Mouse (Mus musculus): ENCODE data around the gene Cmc1.
"Not testable (repeated sequence)": the region's sequence is repeated elsewhere in the genome, so short reads cannot be mapped to it uniquely, and the experiment has no call there.

Cmc1 gene

DNA sequence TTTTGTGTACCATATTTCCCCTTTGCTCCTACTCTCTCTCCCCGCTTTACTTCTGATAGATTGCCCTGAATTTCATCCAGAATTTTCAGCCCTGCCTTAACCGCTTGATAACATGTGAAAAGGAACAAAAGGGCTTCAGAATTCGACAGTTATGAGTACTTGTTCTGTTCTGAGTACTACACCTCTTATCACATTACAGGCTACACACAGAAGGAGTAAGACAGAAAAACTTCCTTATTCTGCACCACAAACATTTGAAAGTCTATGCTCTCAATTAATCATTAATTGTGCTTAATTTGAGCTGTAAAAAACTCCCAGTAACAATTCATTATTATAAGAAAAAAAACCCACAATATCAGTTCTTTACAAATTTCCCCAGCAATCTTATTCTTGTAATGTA is 9.6 kb downstream of the Cmc1 start:
- not testable (repeated sequence) for DNase-seq (ENCODE audit: low read depth, low spot score)

GRCm38 (mm10) chr9:118110360-118110710 is 39.6 kb downstream of the Cmc1 start:
- DNase-seq (ENCODE audit: low read depth, low spot score), result no peak

GRCm38 (mm10) chr9:118109697-118110359 is 40.1 kb downstream of the Cmc1 start:
- DNase-seq (ENCODE audit: low read depth, low spot score), result no peak

GRCm38 (mm10) chr9:118108527-118109011 is 41.4 kb downstream of the Cmc1 start:
- no peak for DNase-seq (ENCODE audit: low read depth, low spot score)

DNA sequence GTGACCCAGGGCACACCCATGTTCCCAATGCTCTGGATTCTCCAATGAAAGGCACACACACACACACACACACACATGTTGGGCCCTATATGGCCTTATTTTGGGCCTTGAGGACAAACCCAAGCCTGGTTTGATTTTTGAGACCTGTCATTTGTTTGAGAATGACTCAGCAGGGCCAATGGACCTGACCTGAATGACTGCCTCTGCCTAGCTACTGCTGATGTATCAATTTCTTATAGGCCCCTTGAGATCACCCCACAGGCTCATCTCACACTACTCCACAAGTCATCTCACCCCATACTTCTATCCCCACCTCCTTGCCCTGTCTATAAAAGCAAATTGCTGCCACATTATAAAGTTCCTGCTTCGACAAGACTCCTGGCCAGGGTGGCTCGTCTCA is 48.2 kb downstream of the Cmc1 start:
- peak; percentile 24 for DNase-seq (ENCODE audit: low read depth, low spot score)

DNA sequence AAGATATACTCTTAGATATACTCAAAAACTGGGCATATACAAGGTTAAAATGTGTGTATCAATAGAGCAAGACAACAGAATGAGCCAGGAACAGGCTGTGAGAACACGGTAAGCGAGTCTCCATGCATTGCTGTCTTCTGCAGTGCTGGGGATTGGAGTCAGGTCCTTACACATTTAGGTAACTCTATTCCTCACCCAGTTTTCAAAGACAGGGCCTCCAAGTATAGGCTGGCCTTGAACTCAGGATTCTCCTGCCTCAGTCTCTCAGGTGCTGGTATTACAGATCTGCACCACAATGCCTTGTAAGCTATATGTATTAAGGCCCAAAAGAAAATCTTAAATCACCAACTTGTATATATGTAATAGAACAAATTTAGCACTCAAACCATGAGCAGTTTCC is 49.5 kb downstream of the Cmc1 start:
- no peak for DNase-seq (ENCODE audit: low read depth, low spot score)

DNA sequence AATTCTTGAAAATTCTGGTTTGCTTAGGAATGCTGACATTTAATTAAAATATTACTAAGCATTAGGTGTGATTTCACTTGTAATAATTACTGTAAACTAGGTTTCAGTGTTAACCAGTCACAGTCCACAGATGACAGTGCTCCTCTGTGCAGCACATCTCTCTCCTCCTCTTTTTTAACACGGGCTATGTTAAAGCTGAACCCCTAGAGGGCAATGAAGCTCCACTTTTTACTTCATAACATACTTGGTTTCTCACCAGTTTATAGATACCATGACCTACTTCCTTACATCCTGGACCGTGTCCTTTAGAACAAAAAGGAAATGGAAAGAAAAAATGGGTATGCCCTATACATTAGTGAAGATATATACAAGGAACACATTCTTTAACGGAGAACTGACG is 50.6 kb downstream of the Cmc1 start:
- DNase-seq (ENCODE audit: low read depth, low spot score), result peak; percentile 25

- DNase-seq (ENCODE audit: low read depth, low spot score), result no peak
Measured at GRCm38 (mm10) chr9:118083834-118084233, 66.1 kb downstream of the Cmc1 start.

- DNase-seq (ENCODE audit: low read depth, low spot score), result peak; percentile 15
Measured at GRCm38 (mm10) chr9:118082575-118083431, 67.2 kb downstream of the Cmc1 start.

DNA sequence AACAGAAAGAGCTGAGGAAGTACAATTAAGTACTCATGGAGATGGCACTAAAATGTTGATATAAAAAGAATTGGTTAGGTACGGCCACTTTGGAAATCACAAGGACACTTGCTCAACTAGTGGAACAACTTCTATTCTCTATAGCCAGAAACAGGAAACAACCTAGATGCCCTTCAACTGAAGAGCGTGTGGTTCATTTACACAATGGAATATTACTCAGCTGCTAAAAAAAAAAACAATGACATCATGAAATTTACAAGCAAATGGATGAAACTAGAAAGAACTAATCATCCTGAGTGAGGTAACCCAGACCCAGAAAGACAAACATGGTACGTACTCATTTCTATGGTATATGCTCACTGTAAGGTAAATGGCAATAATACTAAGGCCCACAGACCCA is 76.6 kb downstream of the Cmc1 start:
- DNase-seq (ENCODE audit: low read depth, low spot score), result no peak

DNA sequence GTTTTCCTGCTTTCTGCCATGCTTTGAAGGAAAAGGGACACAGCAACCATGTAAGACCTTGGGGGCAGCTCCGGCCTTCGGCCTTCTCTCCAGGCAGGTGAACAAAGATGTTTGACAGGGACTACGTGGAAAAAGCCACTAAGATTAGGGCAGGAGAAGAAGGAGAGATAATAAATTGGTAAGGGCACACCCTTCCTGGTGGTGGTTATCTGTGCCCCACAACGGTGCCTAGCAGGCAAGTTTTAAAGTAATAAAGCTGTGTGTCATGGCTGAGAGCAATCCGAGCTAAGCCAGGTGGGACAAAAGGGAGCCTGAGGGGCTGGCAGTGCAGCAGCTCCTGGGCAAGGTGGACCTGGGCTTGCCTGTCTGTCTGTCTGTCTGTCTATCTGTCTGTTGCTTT is 77.9 kb downstream of the Cmc1 start:
- no peak for DNase-seq (ENCODE audit: low read depth, low spot score)

DNA sequence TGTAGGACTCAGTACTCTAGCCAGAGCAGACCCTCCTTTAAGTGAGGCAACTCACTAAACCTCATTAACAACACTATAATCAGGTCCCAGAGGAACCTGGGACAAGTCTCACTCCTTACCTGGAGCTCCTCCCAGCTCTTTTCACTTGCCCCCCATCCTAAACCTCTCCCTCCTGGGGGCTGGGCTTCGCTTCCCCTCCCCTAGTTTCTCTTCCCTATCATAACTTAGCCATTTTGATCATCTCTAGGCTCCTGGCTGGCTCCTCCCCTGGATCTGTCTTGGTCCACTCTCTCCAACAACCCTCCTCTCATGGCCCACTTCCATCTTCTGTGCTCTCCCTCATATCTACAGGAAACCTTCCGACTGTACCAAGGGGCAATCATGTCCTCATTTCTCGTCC is 78.6 kb downstream of the Cmc1 start:
- DNase-seq (ENCODE audit: low read depth, low spot score), result no peak

DNA sequence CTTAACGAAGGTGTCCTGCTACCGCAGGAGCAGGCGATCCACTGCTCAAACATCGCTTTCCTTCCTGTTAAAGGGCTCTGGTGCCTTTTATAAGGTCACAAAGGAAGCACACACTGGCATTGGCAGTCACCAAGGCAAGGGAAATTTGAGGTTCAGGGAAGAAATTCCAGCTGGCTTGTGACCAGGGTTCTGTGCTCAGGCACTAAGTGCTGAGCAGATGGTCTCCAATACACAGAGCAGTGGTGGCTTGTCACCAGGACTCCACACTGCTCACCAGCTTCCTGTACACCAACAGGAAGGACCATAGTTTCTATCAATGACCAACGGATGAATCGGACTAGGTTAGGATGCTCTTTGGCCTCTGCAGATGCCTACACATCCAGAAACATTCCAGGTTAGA is 79.5 kb downstream of the Cmc1 start:
- DNase-seq (ENCODE audit: low read depth, low spot score), result no peak

DNA sequence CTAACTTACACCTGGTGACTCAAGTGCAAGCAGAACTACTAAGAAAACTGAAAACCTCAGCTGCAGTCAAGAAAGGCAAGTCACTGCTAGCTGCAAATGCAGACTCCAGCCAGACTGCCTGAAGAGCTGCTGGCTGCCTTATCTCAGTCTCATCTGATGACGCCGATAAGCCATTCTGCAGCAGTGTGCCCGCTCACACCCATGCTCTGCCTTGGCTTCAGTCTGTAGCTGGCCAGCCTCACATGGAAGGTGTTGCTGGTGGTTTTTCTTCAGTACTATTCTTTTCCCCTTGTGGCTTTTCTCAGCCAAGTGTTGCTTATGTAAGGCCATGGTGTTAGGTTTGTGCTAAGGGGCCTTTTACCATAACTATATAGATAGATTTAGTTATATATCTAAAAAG is 90.9 kb downstream of the Cmc1 start:
- DNase-seq (ENCODE audit: low read depth, low spot score), result no peak

GRCm38 (mm10) chr9:118053286-118053685 is 96.7 kb downstream of the Cmc1 start:
- DNase-seq (ENCODE audit: low read depth, low spot score), result peak; percentile 24

- peak; percentile 12 for DNase-seq (ENCODE audit: low read depth, low spot score)
Measured at GRCm38 (mm10) chr9:118045011-118045533, 104.9 kb downstream of the Cmc1 start.

DNA sequence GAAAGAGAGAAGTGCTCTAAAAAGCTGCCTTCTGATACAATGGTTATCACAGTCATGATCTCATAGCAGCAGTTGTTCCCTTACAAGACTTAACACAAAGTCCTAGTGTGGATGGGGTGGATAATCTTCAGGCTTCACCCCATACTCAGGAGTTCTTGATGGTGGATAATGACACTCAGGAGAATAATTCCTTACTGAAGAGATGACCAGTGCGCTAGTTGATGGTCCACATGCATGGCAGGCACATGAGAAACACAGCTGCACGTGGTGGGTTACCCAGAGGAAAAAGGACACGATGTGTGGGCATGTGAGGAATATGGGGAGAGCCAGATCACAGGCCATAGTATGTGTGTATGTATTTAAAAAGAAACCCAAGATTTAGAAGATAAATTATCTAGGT is 106.4 kb downstream of the Cmc1 start:
- DNase-seq (ENCODE audit: low read depth, low spot score), result no peak

- no peak for DNase-seq (ENCODE audit: low read depth, low spot score)
Measured at GRCm38 (mm10) chr9:118042738-118043137, 107.2 kb downstream of the Cmc1 start.

- DNase-seq (ENCODE audit: low read depth, low spot score), result peak; percentile 15
Measured at GRCm38 (mm10) chr9:118041646-118042045, 108.3 kb downstream of the Cmc1 start.

- peak; percentile 24 for DNase-seq (ENCODE audit: low read depth, low spot score)
Measured at GRCm38 (mm10) chr9:118041022-118041400, 109.0 kb downstream of the Cmc1 start.

DNA sequence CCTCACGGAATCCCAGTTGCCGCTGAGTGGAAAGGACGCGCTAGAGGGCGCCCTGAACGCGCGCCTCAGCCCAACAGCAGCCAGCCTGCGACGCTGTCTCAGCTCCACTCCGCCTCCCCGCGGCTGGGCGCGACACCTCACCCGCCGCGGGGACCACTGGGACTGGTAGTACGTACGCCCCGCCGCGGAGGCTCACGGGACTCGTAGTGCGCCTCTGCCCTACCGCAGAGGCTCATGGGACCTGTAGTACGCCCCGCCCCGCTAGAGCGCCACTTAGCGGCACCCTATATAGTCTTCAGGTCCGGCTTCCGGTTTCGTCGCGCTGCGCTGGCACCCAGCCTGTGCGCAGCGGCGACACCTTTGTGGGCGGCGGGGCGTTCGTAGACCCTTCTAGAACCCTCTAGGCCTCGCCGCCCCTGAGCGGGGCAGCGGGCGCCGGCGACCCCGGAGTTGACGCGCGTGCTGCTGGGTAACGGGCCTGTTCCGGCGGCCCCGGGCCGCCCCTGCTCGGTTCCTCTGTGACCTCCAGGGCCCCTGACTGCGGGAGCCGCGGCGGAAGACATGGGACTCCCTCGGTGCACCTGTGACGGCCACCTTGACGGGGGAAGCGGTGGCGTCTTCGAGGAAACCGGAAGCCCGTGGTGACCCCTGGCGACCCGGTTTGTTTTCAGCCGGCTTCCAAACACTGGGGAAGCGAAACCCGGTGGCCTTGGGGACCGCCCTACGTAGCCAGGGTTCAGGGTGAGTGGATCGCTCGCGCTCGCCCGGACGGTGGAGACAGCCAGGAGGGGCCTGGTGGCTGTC is 109.6 kb downstream of the Cmc1 start, which contains the start of gene Azi2:
Gene Azi2 (plus strand): TSS at position 282 of the 804 bp plus-strand sequence.
- DNase-seq (ENCODE audit: low read depth, low spot score), result peak; percentile 98

- no peak for DNase-seq (ENCODE audit: low read depth, low spot score)
Measured at GRCm38 (mm10) chr9:118034990-118035389, 115.0 kb downstream of the Cmc1 start.
